Mouse (Mus musculus): ENCODE data around the gene Timp2.
"Not testable (repeated sequence)": the region's sequence is repeated elsewhere in the genome, so short reads cannot be mapped to it uniquely, and the experiment has no call there.

Gene Timp2

DNA sequence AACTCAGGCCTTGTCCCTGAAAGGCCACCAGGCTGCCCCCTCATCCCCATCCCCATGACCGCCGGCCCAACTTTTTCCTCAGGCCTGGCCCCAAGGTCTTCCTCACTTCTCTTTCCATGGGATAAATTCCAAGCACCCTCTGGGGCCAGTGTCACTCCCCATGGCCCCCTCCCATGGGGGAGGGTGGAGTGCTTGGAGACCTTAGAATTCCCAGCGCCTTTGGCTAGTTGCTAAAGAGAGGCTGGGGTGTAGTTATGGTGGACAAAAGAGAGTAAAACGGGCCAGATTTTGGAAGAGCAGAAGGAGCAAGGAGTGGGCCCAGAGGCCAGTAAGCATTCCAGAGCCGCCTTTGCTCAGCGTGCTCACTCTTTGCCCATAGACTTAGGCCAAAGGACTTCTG, at the start of gene Timp2:
Gene Timp2, minus strand, starts transcription at position 101 of the 400 bp plus-strand sequence.
- in situ Hi-C loops (cut with MboI) = no loop called here

DNA sequence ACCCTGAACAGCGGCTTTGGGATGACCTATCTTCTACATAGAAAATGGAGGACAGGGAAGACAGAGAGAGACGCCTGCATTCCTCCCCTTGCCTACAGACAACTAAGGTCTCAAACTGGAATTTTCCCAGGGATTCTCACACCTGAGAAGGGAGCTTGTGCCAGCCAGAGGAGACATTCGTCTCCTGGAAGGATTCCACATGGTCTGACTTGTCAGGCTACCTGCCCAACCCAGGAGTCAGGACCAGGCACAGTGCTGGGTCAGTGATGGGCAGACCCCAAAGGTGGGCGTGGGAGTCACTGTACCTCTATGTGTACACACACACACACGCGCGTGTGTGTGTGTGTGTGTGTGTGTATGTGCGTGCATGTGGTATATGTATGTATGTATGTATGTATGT, 49.8 kb upstream of the Timp2 start:
- in situ Hi-C loops (cut with MboI) = no loop called here

DNA sequence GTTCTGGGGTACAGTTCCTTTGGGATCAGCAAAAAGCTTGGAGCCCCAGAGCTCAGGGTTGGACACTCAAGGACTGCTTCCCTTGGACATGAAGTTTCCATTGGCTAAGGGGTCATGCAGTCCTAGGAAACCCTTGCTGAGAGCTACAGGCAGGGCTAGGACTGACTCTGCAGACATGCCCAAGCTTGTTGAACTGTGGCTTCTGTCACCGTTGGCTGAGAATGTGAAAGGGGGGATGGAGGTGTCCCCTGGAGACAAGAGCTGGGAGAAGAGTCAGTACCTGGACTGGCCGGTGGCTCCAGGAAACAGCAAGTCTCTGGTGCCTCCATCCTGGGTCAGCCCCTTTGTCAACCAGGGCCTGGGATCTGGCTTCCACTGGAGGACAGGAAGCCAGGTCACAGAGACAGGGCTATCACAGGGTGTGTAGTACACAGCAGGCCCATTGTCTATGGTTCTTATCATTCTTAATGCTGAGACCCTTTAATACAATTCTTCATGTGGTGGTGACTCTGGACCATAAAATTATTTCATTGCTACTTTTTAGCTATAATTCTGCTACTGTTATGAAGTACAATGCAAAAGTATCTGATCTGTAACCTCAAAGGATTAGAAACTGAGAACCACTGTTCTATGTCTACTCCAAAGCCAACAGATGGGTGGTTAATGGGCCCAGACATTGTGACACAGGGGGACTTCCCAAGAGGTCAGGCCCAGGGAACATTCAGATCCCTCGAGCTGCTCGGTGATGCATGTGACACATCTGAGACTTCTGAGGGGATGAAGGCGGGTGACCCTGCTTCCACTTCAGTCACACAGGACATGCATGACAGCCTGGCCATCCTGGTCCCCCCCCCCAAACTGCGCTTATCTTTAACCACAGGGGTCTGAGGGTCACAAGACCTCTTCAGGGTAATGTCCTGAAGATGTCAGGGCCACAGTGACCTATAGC, 48.7 kb upstream of the Timp2 start:
- in situ Hi-C loops (cut with MboI) = no loop called here

DNA sequence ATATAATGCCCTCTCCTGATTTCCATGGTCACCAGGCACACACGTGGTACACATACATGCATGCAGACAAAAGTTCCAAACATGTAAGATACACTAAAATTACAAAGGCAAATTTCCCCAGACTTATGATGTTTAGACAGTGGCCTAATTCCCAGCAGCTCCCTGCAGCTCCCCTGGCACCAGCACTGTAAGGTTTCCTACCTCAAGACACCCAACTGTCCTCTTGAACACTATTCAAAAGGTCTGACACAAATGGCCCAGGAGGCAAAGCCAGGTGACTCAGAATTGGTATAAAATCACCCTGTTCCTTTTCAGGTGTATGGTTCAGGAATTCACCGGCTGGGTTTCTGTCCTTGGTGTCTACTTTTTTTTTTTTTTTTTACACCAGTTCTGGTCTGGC, 47.6 kb upstream of the Timp2 start:
- in situ Hi-C loops (cut with MboI) = no loop called here

DNA sequence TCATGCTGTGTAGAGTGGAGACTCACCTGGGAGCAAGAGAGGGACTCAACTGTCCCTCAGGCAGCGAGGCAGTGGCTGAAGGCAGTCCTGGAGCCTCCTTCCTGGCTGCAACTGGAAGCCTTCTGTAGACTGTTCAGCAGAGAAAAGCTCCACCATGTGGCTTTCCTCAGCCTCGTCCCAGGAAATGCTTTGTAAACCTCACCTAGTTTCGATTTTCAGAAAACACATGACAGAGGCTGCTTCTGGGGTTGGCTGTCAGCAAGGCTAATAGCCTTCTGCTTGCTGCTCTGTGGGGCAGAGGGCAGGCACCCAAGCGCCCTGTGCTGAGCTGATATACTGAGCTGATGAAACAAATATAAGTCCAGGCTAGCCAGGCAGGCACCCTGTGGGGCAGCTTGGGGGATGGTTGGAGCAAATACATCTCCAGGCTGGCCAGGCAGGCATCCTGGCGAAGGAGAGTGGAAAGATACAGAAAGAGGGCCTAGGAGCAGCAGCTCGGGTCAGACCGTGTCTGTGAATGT, 46.3 kb upstream of the Timp2 start, which contains the start of gene Lgals3bp:
Gene Lgals3bp, minus strand, starts transcription at position 333 of the 521 bp plus-strand sequence.
- in situ Hi-C loops (cut with MboI) = no loop called here

DNA sequence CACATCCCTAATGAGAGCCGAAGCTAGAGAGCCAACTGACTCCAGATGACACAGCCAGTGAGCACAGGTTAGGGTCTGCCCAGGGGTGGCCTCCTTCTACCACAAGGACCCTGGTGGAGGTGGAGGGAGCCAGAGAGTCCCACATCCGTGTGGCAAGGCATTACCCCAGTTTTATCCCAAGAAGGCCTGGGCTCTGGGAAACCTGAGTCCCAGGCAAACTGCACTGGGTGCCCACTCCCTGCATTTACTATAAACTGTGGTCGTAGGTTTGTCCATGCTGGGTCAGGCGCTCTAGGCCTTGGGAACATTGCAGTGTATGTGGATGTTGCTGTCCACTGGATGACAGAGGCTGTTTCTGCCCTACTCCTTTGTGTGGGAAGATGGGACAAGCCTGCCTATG, 45.7 kb upstream of the Timp2 start:
- in situ Hi-C loops (cut with MboI) = no loop called here

DNA sequence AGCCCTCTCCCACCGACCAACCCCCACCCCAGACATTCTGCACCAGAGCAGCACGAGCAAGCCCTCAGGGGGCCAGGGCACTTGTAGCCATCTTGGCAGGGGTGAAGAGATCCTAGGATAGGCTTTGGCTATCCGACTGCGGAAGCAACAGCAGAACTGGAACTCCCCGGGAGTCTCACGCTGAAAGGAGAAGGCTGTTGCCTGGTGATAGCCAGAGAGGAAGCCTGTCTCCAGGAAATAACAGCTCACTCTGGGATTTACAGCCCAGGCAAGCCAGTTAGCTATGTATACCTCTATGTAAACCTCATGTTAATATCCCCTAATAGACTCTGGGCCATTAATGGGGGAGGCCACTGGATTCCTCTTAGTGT, 45.0 kb upstream of the Timp2 start:
- in situ Hi-C loops (cut with MboI) = no loop called here

DNA sequence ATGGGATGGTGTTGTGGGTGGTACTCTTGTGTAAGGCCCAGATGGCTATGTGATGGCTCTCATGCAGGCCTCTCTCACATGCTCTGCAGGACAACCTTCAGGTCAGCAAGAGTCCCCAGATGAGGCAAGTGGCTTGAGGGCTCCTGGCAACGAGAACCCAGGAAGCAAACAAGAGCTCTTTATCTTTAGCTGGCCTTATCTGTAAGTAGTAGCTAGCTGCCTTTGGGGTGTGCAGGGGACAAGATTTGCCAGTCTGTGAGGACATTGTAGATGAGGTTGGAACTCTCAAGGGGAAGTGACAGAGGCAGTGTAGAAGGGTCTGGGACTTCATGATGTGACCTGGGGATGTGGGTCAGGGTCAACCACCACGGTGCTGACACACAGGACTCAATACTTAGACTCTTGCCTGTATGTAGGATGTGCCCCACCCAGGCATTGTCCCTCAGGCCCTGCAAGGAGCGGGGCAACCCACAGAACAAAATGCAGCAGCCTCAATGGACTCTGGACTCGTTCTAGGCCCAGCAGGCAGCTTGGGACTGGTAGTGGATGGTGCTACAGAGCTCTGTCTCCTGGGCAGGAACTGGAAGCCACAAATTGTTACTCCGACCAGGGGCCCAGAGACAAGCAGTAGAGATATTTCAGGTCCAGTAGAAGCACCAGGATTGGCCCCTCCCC, 44.5 kb upstream of the Timp2 start:
- in situ Hi-C loops (cut with MboI) = no loop called here

DNA sequence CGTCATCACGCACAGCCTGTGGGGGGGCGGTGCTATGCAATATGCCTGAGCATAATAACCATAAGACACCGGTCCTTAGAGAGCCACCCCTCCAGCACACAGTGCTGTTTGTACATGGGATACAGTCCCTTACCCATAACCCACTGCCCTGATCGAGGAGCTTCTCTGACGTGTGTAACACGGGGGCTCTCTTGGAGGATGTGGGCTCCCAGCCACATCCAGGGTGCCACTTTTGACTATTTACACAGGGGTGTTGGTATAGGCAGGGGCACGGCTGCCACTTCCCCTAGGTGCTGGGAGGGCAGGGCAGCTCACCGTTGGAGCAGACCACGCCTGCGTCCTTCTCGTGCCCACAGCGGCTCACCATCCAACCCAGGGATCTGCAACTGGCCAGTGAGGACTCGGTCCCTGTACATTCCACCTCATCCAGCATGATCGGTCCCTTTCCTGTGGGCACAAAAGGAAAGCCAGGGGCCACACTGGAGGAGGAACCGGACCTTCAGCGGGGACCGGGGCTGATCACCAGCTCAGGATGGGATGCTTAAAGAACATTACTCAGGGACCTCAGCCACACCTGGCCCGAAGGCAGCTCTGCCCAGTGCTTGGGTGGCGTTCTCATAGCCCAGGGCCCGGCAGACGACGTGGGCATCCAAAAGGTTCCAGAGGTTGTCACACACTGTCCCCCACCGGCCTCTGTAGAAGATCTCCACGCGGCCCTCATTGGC, 42.4 kb upstream of the Timp2 start:
- in situ Hi-C loops (cut with MboI) = no loop called here

DNA sequence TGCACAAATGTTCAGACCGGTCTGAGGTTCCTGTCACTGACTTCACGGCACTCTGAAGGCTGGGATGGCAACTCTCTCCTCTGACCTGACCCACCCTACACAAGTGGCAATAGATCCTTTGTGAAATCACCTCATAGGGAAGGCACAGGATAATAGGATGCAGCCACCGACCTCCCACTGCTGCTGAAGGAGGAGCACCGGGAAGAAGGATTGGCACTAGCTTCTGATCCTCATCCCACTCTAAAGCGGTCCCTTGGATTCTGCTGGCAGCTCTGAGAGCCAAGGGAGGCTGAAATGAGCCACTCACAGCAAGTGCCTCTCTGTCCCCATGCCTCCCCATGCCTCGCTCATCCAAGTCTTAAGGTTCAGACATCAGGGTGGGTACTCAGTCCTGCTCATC, 39.0 kb upstream of the Timp2 start:
- in situ Hi-C loops (cut with MboI) = no loop called here

DNA sequence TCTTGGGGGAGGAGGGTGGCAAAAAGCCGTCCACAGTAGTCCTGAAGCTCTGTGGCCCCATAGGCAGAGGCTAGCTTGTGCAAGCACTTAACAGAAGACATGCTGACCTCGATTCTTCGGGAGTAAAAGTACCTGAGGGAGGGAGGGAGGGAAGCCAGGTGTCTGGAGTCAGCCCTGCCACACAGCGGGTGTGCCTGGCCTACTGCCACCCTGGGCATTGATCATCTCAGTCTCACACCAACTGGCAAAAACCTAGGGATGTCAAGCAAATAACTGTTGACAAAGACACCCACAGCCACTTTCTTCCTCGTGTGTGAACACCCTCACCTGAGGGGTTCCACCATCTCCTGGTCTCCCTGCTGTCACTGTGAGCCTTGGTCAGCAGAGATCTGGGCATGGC, 38.5 kb upstream of the Timp2 start:
- in situ Hi-C loops (cut with MboI) = no loop called here

DNA sequence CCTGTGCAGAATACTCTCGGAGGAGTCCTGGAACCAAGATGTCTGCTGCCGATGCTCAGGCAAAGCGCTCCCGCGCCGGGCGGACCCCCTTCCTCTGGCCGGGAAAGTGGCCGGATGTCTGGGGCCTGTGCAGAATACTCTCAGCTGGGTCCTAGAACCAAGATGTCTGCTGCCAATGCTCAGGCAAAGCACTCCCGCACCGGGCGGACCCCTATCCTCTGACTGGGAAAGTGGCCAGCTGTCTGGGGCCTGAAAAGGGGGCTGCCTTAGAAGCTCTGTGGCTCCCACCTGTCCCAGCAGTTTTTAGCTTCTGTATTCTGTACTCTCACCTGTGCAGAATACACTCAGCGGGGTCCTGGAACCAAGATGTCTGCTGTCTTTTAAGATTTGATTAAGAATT, 32.3 kb upstream of the Timp2 start:
- in situ Hi-C loops (cut with MboI) = not testable (repeated sequence)

DNA sequence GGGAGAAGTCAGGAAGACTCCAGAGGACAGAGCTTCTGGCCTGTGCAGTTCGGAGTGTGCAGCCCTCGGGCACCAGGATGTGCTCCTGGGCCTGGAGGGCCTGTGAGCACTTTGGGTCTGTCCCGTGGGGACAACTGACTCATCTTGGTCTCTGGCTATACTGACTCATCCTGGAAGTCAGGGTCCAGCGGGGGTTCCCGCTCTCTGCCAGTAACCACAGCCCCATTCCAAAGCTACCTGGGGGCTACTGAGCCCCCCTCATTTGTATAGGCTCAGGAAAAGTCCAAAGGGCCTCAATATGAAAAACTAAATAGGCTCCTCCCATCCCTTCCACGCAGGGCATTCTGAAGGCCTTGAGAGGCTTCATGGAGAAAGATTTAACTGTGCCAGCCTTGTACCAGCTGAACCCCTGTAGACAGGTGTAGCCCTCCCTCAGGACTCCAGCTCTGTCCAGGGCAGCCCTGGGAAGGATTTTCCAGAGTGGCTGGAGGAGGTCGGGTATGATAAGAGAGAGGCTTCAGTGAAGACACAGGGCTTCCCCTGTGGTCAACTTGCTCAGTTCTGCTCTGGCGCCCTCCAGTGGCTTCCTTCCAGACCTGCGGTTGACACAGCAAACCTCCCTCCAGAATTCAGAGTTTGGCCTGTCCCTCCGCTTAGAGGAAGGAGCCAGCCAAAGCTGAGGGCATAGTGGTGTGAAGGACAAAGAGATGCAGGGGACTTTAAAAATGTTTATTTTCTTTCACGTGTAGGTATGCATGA, 23.9 kb upstream of the Timp2 start:
- in situ Hi-C loops (cut with MboI) = no loop called here

DNA sequence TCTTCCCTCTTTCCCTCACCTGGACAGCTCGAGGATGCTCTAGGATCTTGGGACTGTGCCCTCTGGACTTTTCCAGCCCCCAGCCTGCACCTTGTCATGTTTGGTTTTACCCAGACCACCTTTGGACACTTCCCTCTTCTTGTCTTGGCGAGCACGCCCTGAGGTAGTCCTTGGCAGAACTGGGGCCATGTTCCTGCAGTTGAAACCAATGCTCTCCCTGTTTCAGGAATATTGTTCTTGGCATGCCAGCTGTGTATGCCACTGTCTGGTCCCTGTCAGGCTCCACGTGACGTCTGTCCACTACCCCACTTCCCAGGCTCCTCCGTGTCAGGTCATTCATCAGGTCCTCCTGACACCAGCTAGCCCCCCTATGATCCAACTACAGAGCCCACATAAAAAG, 23.1 kb upstream of the Timp2 start:
- in situ Hi-C loops (cut with MboI) = no loop called here

DNA sequence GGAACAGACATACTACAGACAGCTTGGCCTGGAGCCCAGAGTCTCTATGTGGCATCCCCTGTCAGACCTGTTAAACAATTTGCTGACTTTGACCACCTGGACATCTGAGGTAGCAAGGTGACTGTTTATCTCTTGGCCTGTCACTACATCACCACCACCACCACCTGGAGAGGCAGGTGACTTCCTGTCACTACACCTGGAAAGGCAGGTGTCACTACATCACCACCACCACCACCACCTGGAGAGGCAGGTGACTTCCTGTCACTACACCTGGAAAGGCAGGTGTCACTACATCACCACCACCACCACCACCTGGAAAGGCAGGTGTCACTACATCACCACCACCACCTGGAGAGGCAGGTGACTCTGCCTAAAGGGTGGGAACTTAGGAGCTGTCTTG, 20.8 kb upstream of the Timp2 start:
- in situ Hi-C loops (cut with MboI) = not testable (repeated sequence)

DNA sequence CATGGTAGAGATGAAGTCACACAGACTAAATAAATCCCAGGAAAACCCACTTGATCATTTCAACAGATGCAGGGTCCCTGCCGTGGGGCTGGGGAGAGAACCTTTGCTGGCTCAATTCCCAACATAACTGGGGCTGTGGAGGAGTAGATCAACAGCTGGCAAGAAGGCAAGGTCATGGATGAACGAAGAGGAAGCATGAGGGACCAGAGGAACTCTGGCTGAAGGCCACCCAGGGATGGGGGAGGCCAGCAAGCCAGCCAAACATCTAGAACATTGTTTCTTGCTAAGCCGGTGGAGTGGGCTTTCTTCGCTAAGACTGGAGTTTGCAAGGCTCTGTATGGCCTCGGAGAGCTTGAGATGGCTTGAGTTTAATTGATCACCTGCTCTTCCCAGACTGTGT, 20.3 kb upstream of the Timp2 start:
- in situ Hi-C loops (cut with MboI) = no loop called here

DNA sequence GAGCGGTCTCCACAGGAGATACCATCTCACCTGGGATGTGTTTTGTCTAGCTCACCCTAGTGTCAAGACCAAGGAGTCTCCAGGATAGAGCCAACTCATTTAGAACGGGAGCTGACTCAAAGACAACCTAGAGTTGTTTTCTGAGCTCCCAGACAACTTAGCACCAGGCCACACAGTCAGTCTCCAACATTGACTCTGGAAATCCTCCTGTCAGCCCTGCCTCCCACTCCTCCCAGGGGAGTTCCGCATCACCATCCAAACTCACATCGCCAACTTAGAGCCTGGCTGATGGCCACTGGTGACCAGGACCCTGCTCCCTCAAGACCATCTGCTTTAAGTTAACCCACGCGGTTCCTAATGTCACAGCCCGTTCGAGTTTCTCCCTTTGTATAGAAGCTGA, 19.9 kb upstream of the Timp2 start:
- in situ Hi-C loops (cut with MboI) = no loop called here

DNA sequence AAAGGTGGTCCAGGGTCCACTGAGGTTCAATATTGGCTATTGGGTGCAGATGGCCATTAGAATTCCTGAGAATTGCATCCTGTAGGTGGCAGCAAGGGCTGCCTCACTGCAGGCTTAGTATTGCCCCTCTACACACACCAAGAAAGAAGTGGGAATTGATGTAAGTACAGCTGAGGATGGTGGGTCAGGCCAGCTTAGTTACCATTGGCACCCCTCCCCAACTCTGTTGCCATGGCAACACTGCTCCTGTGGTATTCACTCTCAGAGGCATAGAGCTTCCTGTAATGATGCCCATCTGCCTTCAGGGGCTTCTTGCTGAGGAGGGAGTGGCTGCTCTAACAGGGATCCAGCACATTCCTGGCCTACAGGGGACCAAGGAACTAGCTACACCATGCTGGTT, 19.5 kb upstream of the Timp2 start:
- in situ Hi-C loops (cut with MboI) = no loop called here

DNA sequence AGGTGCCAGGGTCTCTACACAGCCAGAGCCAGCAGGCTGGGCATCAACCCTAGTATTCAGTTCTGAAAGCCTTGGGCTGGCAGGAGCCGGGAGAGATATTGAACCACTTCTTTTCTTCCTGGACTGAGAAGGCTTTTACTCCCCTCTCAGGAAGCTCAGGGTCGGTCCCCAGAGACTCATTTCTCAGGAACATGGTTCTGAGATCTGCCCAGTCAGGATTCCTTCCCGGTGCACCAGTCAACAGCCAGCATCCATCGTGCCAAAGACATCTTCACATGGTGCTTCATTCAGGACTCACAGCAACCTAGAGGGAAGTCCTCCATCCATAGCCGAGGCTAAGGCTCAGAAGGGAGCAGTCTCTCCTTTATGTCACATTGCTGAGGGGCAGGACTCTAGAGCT, 19.0 kb upstream of the Timp2 start:
- in situ Hi-C loops (cut with MboI) = no loop called here

DNA sequence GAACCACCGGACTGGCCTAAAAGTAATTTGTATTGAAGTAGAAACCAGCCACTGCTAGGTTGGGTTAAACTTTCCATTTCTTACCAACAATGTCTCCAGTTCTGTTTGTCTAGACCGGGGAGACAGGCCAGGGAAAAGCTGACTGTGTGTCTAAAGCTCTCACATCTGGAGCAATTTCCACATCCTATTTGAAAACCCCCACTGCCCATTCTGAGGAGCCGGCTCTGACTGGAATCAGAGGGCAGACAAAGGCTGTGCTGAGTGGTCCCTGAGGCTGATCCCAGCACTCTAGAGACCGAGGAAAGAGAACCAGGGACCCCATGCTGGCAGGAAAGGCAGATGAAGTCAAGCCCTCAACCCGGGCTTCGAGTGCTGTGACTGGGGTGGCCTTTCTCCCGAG, 17.1 kb upstream of the Timp2 start:
- in situ Hi-C loops (cut with MboI) = no loop called here

DNA sequence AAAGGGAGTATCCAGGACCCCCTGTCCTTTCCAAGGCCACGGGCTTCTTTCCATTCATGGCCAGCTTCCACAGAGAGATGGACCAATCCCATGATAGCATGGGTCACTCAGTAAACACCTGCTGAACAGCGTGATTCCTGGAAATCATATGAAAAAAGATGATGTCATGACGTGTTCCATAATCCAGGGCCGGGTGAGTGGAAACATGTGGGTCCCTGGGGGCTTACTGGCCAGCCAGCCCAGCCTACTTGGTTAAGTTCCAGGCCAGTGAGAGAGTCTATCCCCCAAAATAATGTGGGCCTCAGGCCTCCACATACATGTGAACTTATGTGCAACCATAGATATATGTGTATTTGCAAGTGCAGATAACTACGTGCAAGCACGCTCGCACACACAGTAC, 16.3 kb upstream of the Timp2 start:
- in situ Hi-C loops (cut with MboI) = no loop called here

DNA sequence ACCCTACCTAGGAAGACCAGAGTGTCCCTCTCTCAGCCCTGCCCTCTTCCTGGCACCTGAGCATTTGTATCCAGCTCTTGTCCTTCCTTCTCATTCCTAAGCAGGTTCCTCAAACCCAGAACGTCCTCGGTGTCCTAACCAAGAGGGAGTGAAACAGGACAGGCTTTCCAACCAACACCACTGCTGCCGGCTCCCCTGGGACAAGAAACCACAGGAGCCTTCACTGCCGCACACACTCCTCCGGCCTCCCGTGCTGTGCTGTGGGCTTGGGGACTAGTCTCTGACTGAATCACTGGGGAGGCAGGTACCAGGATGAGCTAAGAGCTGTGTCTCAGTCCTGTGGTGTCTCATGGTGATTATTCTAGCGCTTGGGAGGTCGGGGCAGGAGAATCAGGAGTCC, 14.1 kb upstream of the Timp2 start:
- in situ Hi-C loops (cut with MboI) = no loop called here

All from mature B cell (primary cell).